Mouse (Mus musculus) thymus, postnatal 36 days (tissue): Measurements from ENCODE around the gene Tns1.

Experiments
- DNase-seq, 2 experiments: peaks; one replicate each; pipeline ENCODE4 v3.0.0; 2022; ENCODE audit warnings: mixed read lengths in 2 of 2

Tns1 gene

DNA sequence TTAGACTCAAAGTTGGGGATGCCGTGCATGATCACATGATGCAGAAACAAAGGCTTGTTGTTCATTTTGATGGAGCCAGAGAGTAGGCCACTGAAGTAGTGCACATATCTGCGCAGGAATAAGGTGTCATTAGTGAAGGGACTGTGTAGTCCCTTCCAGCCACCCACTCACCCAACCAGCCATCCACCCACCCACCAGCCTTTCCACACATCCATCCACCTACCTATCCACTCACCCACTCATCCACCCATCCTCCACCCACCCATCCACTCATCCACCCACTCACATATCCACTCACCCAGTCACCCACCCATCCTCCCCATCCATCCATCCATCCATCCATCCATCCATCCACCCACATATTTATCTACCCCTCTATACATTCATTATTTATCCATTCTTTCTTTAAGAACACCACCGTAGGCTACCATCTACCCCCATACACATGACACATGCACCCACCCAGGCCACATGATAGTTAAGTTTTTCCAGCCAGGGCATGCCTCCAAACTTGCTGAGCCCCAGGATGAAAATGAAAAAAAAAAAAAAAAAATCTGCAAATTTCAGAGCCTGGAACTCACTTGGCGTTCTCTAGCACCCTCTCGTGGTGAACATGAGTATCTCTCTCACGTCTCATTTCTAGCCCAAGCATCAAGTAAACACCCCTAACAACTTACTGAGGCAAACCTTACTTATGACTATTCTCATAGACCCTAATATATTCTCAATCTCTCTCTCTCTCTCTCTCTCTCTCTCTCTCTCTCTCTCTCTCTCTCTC, 137.8 kb downstream of the Tns1 start:
- DNase-seq, result no peak

DNA sequence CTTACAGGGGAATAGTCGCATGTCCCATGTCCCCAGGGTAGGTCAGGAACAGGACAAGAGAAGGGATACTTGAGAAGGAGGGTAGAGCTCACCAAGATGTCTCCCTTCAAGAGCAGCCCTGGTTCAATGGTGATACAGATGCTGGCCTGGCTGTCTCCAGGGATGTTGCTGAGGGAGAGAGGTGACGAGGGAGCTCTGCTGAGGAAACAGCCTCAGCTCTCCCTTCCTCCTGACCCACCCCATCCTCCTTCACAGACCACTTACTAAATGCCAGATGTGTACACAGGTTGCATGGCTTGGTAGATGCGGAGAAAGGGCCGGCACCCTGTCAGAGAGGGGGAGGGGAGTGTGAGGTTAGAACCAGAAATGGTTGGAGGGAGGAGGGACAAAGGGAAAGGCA, 138.6 kb downstream of the Tns1 start:
- DNase-seq, result no peak

DNA sequence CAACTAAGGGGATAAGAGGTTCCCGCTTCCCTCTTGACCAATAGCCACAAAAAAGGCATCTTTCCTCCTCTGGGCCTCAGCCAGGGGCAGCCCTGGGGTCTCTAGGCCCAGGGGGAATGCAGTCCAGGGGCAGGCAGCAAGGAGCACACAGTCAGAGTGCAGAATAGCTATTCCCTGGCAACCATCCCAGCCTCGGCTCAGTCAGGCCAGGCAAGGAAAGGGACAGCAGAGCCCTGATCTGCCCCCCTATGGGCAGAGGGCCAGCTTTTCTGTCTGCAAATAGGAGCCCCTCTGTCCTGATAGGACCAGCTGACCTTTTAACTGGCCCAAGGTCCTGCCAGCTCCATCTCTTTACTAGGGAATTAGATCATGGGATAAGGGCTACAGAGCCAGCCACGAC, 145.0 kb downstream of the Tns1 start:
- DNase-seq, result no peak

DNA sequence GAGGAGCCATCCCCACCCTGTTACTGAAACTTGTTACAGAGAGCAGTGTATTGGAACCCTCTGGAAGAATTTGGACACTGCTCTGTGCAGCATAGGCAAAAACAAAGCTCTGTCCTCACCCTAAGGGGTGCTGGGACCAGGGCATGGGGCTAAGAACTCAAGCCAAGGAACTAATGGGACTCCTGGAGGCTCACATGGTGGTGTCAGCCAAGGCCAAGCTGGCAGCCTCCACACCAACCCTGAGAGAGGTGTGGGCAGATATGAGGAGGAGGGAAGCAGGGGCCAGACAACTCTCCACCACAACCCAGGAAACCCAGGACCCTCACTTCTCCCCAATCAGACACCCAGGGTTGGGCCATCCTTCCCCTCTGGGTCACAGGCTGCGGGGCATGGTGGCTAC, 145.7 kb downstream of the Tns1 start:
- no peak for DNase-seq

DNA sequence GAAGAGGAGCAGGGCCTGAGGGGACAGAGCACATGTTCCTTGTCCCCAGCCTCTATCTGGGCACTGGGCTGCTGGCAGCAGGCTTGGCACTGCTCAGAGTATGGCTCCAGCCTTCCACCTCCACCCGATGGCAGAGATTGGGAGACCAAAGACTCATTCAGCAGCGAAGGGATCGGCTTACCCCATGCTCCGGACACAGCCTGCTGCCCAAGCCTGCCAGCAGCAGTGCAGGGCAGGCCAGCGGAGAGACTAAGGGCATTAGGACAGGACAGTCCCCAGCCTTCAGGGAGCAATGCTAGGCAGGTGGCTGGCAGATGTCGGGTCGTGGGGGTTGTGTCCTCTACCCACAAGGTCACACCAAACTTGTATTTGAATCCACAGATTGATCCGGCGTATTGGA, 150.3 kb downstream of the Tns1 start:
- no peak for DNase-seq

DNA sequence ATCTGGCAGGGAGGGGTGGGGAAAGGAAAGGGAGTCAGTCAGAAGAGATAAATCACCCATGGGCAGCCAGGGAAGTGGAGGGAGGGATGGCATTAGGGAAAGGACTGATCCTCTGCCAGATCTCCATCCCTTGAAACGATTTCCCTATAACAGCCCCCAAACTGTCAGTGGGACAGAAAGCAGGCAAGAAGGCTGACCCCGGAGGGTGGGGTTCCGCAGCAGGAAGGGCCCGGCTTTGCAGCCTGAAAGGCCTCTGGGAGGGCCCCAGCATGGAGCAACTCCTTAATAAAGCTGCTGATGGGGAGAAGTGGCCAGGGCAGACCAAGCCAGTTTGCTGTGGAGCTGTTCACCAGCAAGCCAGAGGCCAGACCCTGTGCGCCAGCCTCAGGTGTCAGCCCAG, 151.5 kb downstream of the Tns1 start:
- no peak for DNase-seq

DNA sequence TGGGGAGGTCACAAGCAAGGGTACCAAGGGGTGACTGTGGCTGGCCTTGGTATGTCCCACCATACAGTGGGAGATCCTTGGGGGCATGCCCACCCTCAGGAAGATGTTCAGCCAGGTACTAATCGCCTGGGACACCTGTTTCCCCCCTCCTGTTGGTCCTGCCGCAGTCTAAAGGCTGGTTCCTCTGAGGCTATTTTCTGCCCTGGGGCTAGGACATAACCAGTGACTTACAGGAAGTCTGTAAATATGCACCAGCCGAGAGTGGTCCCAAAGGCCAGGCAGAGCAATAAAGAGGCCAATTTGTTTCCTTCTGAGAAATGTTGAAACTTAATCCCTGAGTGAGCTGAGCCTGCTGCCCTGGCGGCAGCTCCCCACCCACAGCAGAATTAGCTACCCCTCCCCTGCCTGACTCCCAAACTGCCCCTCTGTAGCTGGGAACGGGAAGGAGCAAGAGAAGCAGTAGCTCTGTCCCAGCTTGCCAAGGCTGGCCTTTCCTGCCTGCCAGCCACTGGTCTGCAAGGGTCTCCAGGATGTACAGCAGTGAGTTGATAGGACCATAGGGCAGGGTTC, 154.0 kb downstream of the Tns1 start:
- DNase-seq, result no peak

DNA sequence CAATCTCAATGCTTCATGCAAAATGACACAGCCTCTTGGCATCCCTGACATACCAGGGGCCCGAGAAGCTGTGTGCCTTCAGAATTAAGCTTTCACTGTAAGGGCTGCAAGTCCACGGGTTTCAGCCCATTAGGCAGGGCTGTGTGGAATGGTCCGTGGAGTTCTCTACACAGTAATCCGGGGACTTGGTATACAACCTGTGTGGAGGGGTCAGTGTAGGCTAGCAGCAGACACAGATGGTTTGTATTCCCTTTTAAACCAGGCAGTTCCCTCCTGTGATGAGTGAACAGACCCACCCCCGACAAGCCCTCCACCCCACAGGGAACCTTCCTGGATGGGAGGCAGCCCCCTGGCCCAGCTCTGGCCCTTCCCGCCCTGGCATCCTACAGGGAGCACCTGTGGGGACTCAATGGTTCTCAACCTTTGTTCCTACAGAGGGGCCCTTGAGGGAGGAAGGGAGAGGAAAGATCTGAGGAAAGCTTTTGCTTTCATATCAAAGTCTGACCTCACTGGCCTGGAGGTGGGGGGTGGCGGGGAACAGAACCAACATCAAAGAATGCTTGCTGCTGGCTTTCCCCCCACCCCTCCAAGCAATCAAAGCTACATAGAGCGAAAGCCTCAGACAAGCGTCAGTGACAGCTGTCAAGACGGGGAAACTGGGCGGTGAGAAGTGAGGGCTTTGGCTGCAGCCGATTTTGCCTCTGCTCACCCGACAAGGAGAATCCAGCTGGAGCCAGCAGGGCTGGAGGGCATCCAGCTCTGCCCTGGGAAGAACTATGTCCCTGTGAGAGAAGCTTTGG, 155.3 kb downstream of the Tns1 start:
- DNase-seq, result no peak

DNA sequence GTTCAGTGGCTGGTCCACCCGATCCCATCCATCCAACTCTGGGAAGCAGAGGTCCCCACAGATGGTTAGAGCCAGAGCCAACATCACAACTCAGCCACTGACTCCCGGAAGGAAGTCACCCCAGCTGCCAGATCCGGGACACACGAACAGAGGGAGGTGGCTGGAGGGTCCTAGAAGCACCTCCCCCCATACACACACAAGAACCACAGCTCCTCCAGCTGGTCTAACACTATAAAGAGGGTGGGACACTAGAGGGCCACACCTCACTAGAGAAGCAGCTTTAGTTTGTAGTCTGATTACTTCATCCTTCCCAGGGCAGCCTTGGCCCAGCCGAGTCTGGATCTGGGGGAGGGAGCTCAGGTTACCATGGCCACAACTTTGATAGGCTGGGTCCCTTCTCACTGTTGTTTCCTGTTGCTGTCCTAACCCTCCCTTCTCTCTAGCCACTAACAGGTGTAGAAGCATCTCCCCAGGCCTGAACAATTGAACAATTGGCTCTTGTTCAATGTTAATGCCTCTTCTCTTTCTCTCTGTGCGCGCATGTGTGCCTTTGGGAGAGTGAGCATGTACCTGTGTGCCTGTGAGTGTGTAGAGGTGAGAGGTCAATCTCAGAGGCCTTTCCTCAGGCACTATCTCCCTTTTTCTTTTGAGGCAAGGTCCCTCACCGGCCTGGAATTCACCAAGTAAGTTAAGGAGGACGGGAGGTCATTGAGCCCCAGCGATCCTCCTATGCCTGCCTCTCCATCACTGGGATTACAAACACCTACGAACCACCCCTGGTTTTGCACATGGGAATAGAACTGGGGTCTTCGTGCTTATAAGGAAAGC, 157.6 kb downstream of the Tns1 start:
- no peak for DNase-seq

DNA sequence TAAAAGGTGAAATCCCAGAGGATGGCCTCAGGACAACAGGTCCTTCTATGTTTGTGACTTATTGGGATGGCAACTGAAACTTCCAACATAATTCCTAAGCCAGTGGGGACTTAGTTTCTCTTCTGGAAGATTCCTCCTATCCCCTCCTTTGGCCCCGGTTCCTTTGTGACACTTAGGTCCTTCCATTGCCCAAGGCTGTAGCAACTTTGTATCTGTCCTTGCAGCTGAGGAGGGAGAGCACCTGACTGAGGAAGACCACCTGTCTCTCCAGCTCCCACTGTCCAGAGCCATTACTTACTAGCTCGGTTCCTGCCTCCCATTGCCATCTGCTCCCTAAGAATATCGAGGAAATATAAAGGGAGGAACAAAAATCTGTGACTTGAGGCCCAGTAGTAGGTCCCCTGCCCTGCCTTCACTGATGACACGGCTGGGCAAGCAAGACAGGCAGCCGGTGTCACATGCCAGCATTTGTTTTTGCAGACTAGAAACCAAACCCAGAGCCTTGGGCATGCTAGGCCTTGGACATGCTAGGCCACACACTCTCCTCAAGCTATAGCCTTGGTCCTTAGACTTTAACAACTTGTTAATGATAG, 160.0 kb downstream of the Tns1 start:
- DNase-seq, result no peak

DNA sequence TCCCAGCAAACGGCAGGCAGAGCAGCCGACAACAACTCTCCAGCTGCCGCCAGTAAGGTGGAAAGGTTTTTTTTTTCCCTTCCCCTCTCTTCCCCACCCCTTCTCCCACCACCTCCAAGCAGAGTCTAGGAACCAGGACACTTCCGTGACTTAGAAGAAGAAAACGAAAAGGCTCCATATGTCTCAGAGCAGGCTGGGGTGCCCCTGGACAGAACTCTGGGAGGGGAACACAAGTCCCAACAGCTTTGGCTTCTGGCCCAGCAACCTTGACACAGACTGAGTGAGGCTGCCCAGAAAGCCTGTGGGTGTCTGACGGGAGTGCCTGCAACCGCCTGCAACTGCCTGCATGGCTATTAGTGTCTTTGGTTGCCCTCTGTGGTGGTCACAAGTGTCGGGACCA, 160.6 kb downstream of the Tns1 start:
- no peak for DNase-seq

DNA sequence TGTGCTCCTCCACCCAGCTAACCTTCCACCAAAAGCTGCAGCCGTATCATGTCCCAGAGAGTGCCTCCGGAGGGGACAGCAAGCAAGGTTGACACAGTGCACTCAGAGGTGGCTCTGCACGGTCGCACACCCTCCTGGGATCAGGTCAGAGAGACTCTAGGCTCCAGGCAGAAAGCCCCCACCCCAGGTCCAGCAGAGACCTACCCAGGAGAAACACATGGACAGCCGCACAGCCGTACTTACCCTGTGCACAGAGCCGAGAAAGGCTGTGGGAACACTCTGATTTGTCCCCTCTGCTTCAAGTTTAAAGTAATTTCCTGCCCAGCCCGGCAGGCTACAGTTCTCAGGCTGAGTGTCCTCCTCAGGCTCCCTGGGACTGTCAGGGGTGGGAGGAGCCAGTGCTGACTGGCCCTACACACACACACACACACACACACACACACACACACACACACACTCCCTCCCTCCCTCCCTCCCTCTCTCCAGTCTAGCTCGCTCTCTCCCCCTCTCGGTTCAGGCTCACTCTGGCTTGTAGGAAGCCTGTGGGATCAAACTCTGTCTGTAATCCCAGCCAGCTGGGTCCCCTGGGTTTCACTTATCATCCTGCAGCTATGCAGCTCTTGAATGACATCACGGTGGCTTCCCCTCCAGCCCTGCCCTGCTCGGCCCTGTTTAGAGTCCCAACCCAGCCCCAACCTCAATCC, 161.4 kb downstream of the Tns1 start:
- no peak for DNase-seq

DNA sequence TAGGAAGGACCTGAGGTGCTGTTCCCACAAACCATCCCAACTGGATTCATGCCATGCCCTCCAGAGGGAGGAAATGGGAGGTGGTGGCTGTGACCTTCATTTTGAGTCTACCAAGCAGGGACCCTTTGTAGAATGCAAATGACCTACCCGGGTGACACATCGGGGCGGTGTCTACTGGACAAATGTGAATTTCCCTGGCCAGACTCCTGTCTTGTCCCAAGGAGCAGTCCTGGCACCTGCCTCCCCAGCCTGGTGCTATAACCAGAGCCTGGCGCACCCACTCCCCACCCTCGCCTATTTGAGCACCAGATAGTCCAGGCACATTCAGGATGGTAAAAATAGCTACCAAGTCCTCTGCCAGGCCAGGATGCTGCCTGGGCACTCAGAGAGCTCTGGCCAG, 162.2 kb downstream of the Tns1 start:
- no peak for DNase-seq

DNA sequence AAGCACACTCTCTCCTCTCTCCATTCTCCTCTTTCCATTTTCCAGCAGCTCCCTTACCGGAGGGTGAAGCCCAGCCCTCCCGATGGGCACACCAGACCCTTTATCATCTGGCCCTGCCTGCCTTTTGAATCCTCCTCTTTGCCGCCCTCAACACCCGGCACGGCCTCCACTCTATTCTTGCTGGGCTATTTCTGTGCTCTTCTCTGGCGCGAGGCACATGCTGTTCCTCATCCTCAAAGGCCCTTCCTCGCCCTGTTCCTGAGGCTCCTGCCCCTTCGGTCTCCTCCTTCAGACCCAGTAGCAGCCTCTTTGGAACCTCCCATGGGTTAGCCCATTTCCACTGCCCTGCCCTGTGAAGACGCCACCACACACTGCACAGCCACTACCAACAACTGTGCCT, 164.5 kb downstream of the Tns1 start:
- no peak for DNase-seq

DNA sequence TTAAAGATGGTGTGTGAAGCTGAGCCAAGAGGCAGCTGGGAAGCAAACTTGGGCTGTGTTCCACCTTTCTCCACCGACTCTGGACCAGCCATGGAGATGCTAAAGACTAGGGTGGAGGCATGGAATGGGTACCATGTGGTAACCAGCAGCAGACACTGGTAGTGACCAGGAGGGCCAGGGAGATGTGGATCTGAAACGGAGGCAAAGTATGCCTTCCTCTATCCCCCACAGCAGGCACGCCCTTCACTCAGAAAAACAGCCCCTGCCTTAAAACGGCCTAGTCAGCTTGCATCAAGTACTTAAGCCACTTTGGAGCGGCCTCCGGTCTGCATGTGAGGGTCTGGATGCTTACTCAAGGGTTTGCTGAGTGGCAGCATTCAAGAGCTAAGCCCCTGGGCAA, 164.9 kb downstream of the Tns1 start:
- DNase-seq, result no peak

DNA sequence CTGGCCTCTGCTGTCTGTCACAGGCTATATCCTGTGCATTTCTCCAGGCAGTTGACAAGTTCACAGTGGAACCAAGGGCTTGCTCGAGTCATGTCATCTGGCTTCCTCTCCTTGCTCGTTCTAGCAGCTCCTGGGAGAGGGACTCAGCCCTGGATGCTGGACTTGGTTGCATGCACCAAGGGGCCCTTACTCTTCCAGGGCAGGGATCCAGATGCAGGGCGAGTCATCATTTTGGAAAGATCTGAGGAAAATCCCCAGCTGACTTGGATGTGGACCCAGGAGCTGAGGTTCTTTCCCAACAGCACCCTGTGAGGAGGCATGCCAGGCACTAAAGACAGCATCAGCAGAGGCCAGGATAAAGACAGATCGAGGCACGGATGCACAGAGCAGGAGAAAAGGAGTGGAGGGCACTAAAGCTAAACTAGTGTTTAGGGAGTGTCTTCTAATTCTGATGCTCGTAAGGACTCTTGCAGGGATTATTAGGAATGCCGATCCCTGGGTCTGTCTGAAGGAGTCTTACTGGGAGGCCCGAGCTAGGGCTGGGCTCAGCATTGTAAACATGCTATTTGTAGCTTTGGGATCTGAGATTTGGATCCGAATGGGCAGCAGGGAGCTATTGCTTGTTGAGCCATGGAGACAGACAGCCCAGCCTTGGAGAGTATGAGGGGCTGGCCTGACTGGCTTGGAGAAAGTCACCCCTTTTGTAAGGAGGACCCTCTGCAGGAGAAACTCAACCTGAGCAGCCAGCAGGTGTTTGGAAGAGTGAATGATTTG, 165.9 kb downstream of the Tns1 start:
- DNase-seq, result no peak

DNA sequence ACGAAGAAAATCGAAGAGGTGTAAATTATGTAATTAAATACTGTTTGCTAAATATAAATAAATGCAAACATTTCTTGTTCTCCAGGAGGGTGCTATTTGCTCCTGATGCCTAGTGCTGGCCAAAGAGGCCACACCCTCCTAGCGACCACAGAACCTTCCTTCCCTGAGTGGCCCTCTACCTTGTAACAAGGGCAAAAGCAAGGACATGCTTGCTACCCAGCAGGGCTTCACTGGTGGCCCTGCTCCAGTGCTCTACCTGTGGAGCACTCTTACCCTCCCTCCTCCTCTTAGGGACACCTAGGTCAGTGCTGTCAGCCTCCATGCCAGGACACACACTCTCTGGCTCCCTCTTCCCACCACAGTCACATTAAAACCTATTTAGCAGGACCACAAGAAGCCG, 166.8 kb downstream of the Tns1 start:
- no peak for DNase-seq

DNA sequence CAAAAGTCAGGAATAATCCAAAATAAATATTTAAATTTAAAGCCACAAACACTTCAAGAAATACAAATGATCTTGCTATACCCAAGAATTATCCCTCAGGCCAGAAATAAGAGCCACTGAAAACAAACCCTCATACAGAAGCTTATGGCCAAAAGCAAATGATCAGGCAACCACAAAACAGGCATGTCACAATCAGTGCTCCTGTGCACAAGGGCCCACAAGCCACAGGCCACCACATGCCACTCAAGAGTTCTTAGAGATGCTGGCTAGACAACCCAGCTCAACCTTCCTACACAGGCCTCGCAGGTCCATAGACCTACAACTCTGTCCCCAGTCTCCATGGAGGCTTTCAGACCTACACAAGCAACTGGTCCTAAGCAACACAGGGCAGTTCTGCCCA, 167.9 kb downstream of the Tns1 start:
- DNase-seq, result no peak

DNA sequence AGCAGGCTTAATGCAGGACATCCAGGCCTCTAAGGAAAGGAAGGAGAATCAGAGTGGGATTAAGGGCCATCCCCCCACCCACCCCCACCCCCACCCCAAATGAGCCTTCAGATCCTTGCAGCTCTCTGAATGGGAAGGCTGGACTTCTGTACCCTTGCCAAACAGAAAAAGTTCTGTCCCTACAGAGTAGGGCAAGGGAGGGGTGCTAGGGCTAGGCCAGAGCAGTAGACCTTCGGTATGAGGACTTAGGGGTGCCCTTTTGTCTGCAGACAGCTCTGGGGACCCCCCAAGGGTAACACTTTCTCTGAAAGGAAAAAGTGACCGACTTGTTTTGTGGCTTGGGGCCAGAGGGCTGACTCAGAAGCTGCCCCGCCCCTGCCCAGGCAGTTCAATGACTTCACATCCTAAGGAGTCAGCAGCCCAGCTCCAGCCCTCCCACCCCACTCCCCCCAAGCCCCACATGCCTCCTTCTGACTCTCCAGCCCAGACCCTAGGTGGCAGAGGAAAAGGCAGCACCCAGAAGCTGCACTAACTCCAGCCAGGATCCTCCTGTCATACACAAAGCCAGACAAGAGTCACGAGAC, 168.9 kb downstream of the Tns1 start:
- no peak for DNase-seq

DNA sequence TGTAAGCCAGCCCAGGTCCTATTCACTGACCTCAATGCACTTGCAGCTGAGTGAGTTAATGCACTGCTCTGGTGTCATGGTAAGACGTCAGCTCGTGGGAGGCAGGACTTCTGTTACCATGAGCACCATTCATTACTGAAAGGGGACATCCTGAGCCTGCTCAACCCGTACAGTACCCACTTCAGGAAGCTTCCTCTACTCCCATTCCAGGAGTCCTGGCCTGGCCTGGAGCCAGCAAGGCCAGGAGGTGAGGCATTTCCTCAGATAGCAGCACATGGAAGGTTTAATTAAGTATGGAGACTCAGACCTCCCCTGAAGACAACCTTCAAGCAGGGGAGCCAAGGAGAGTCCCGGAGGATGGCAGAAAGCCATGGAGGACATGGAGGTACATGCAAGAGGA, 169.6 kb downstream of the Tns1 start:
- no peak for DNase-seq

DNA sequence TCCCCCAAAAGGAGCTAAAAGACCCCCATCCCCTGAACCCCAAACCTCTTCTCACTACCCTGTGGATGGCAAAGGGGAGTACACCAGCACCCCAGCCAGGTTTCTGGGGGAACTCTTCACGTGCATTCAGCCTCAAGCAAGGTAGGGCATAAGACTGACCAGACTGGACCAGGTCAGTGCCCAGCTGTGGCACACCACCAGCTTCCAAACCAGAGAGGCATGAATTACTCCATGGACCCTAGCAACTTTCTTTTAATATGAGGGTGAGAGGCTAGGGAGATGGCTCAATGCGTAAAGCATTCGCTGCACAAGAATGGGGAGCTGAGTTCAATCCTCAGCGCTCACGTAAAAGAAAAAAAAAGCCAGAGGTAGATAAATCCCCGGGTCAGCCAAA, 170.2 kb downstream of the Tns1 start:
- no peak for DNase-seq
